Mouse (Mus musculus): ENCODE data around the gene Vps11.

- no peak for TF ChIP-seq CTCF (IDR thresholded peaks at IDR 0.05; ENCODE audit: borderline replicate concordance, insufficient read depth, low read depth, low read length)
- TF ChIP-seq POLR2A (IDR thresholded peaks at IDR 0.05; ENCODE audit: borderline replicate concordance, insufficient read depth, low read length), result peak; percentile 43; the same call in 1 of the 2 replicates
Measured at GRCm38 (mm10) chr9:44406906-44407751, 45.7 kb upstream of the Vps11 start, which contains the start of the genes Rps25 and Trappc4.
